Mouse (Mus musculus): ENCODE measurements around the gene Esrrg.

GRCm38 (mm10) chr1:187630361-187630760 lies 21.8 kb downstream of the Esrrg start:
- TF ChIP-seq CTCF (IDR thresholded peaks at IDR 0.05; ENCODE audit: low read depth, low read length), result no peak
- TF ChIP-seq POLR2A (IDR thresholded peaks at IDR 0.05; ENCODE audit: extremely low read depth, insufficient read depth, low read length), result no peak

Measured in liver, adult 2 months (tissue).